Mouse (Mus musculus) kidney, postnatal 0 days (tissue): ENCODE results near the gene Rhox7a. TPM values are rescaled to one million over a fixed set of nuclear protein-coding genes. Genes with fewer than 3 reads are reported as not detected.

Experiments used
- ATAC-seq: fragments of 200-750 bp; cut with Nextera tagmentation; replicated peaks from 2 replicates; pipeline ENCODE4 v1.8.0; 2017; ENCODE audit warnings: low read depth, moderate number of reproducible peaks, moderate TSS enrichment, moderate library complexity; ENCODE audit not compliant: low FRiP score
- DNase-seq: peaks from one replicate; pipeline ENCODE4 v3.0.0-alpha.2; 2016; ENCODE audit warnings: low spot score
- H3K27ac ChIP-seq: fragments of 300-500 bp; sonication (generic); 2 replicates; pipeline ENCODE4 v1.5.1; 2014; ENCODE audit warnings: mild to moderate bottlenecking
- H3K27me3 ChIP-seq: fragments of 300-500 bp; sonication (generic); 2 replicates; pipeline ENCODE4 v1.6.1; 2014; ENCODE audit warnings: low read length, mixed read lengths; ENCODE audit not compliant: insufficient read depth
- H3K36me3 ChIP-seq: fragments of 300-500 bp; sonication (generic); 2 replicates; pipeline ENCODE4 v1.6.1; 2014; ENCODE audit warnings: low read length, mixed read lengths; ENCODE audit not compliant: insufficient read depth
- H3K4me1 ChIP-seq: fragments of 300-500 bp; sonication (generic); replicated peaks from 2 replicates; pipeline ENCODE4 v1.6.1; 2014; ENCODE audit warnings: antibody characterized with exemption, low read length, mixed read lengths; ENCODE audit not compliant: insufficient read depth
- H3K4me2 ChIP-seq: fragments of 300-500 bp; sonication (generic); 2 replicates; pipeline ENCODE4 v1.6.1; 2014; ENCODE audit warnings: mild to moderate bottlenecking, low read length, moderate library complexity, mixed read lengths
- H3K4me3 ChIP-seq: fragments of 300-500 bp; sonication (generic); replicated peaks from 2 replicates; pipeline ENCODE4 v1.5.1; 2014; ENCODE audit warnings: low read depth, low read length
- H3K9ac ChIP-seq: fragments of 300-500 bp; sonication (generic); 2 replicates; pipeline ENCODE4 v1.6.1; 2014; ENCODE audit warnings: low read depth, low read length
- H3K9me3 ChIP-seq: fragments of 300-500 bp; sonication (generic); replicated peaks from 2 replicates; pipeline ENCODE4 v1.6.1; 2016; ENCODE audit warnings: low read length, inconsistent platforms, mixed read lengths
- CTCF ChIP-seq: IDR thresholded peaks from 2 replicates; pipeline ENCODE4 v1.5.1; 2016; ENCODE audit warnings: antibody characterized with exemption, low read depth, mild to moderate bottlenecking, moderate library complexity
- WGBS: fragments of 180-500 bp; shearing (Covaris S2); extraction: QIAGEN DNeasy Blood & Tissue Kit; methylation state at CpG from one replicate; pipeline ENCODE4 v1.1.7; 2014; 5-methylcytosine and 5-hydroxymethylcytosine counted together
- polyA plus RNA-seq: library from polyadenylated mRNA; unstranded; fragments of >200 nt; fragmentation: Nextera tagmentation; extraction: Ambion mirVana; gene quantifications from 2 replicates; pipeline ENCODE4 v1.2.1, GENCODE M21; 2015

The Rhox7a gene
- polyA plus RNA-seq, 1 experiment from 2014 or later, result not detected

- DNase-seq, result no peak
- Histone ChIP-seq H3K4me2 (no peak within 1 kb of the TSS), H3K9ac (no peak within 1 kb of the TSS), H3K36me3 (no peaks in the 10 kb centered on the region), H3K4me3 (no peak within 1 kb of the TSS), H3K27ac (no peak within 1 kb of the TSS), H3K27me3 (no peaks in the 10 kb centered on the region), H3K9me3 (no peaks in the 10 kb centered on the region), H3K4me1 (no peaks in the 10 kb centered on the region)
- no peak for TF ChIP-seq CTCF
- ATAC-seq, result no peak
- 75% methylated on average over 4 of the region's 4 CpGs for WGBS
These were observed 47.4 kb downstream of the Rhox7a start, which contains the start of gene Rhox8 for GRCm38 (mm10) chrX:37878844-37879243. Gene Rhox8 (minus strand): TSS chrX:37878944.

Other genes starting within 250 kb of the Rhox7a start
- gene Rhox4f, start 224.0 kb upstream of the Rhox7a start, polyA plus RNA-seq, result not detected in 2 replicates
- gene Rhox3g, start 203.1 kb upstream of the Rhox7a start, polyA plus RNA-seq, result not detected in 2 replicates
- not detected in 2 replicates for gene Rhox2g, start 188.2 kb upstream of the Rhox7a start, polyA plus RNA-seq
- not detected in 2 replicates for gene Rhox4g, start 180.4 kb upstream of the Rhox7a start, polyA plus RNA-seq
- gene Rhox3h, start 162.9 kb upstream of the Rhox7a start, polyA plus RNA-seq, result not detected in 2 replicates
- gene Rhox2h, start 158.4 kb upstream of the Rhox7a start, polyA plus RNA-seq, result not detected in 2 replicates
- gene Rhox5, start 26.8 kb upstream of the Rhox7a start, polyA plus RNA-seq, result 0.54 and 0.58 TPM in 2 replicates
- not detected in 2 replicates for gene Rhox6, start 4.8 kb upstream of the Rhox7a start, polyA plus RNA-seq
- not detected in 2 replicates for gene Rhox8, start 47.3 kb downstream of the Rhox7a start, polyA plus RNA-seq
- not detected in 2 replicates for gene Rhox7b, start 65.5 kb downstream of the Rhox7a start, polyA plus RNA-seq
- gene Rhox9, start 70.1 kb downstream of the Rhox7a start, polyA plus RNA-seq, result not detected in 2 replicates
- gene Btg1-ps1, start 187.1 kb downstream of the Rhox7a start, polyA plus RNA-seq, result not detected in 2 replicates
- not detected in 2 replicates for gene Btg1-ps2, start 211.4 kb downstream of the Rhox7a start, polyA plus RNA-seq
- gene Rhox10, start 234.8 kb downstream of the Rhox7a start, polyA plus RNA-seq, result not detected in 2 replicates